Mouse (Mus musculus) G1E (cell line): ENCODE results near the gene Gm10337. TPM values are rescaled to one million over a fixed set of nuclear protein-coding genes. Genes with fewer than 3 reads are reported as not detected.

Source experiments
- ATAC-seq: 2 replicates; pipeline ENCODE4 v1.8.0; 2016; ENCODE audit warnings: mild to moderate bottlenecking; ENCODE audit not compliant: insufficient number of reproducible peaks, poor library complexity, low FRiP score, severe bottlenecking; ENCODE audit errors: extremely low read depth
- DNase-seq: peaks from one replicate; pipeline ENCODE4 v3.0.0; 2012; ENCODE audit warnings: low spot score
- H3K27me3 ChIP-seq: 2 replicates; pipeline ENCODE4 v1.6.1; 2012; ENCODE audit warnings: mild to moderate bottlenecking, low read length, inconsistent platforms; ENCODE audit not compliant: insufficient read depth
- H3K36me3 ChIP-seq: replicated peaks from 2 replicates; pipeline ENCODE3; 2012; ENCODE audit warnings: mild to moderate bottlenecking, inconsistent platforms
- H3K4me1 ChIP-seq: 2 replicates; pipeline ENCODE4 v1.6.1; 2012; ENCODE audit warnings: low read depth, low read length, inconsistent platforms, mixed read lengths; ENCODE audit not compliant: insufficient read depth
- H3K4me3 ChIP-seq: 2 replicates; pipeline ENCODE4 v1.5.1; 2012; ENCODE audit warnings: low read depth, mild to moderate bottlenecking, inconsistent platforms, low read length, moderate library complexity, mixed read lengths
- H3K9me3 ChIP-seq: replicated peaks from 2 replicates; pipeline ENCODE4 v1.6.1; 2012; ENCODE audit warnings: inconsistent platforms
- CTCF ChIP-seq: IDR thresholded peaks from 2 replicates; pipeline ENCODE4 v1.5.1; 2012; ENCODE audit warnings: low read depth, low read length, inconsistent platforms, mixed read lengths
- GATA1 ChIP-seq: IDR thresholded peaks from 2 replicates; pipeline ENCODE4 v1.6.1; 2012; ENCODE audit warnings: borderline replicate concordance, low read length, inconsistent platforms, mixed read lengths
- GATA2 ChIP-seq: IDR thresholded peaks from 2 replicates; pipeline ENCODE4 v1.6.1; 2012; ENCODE audit warnings: low read depth, low read length, inconsistent platforms, borderline replicate concordance
- POLR2AphosphoS5 ChIP-seq: IDR thresholded peaks from 2 replicates; pipeline ENCODE4 v1.6.1; 2012; ENCODE audit warnings: low read depth, low read length, inconsistent platforms; ENCODE audit not compliant: insufficient replicate concordance
- TAL1 ChIP-seq: conservative IDR thresholded peaks from 2 replicates; pipeline ENCODE4 v1.6.1; 2012; ENCODE audit warnings: low read depth, low read length, inconsistent platforms, mixed read lengths
- polyA plus RNA-seq: library from polyadenylated mRNA; stranded (reverse); fragments of >175 nt; gene quantifications from 2 replicates; pipeline ENCODE4 v1.2.3, GENCODE M21; 2012
- total RNA-seq, 2 experiments: library from RNA; stranded (forward) in 1 of 2; stranded (reverse) in 1 of 2; fragments of 200-1000 nt in 1 of 2; fragments of >200 nt in 1 of 2; fragmentation: Nextera tagmentation in 1 of 2; gene quantifications; 2 replicates each; pipeline ENCODE4 v1.2.3; 2014 to 2017

Gm10337 gene
- total and polyA plus RNA-seq, 3 experiments: not detected

- ATAC-seq: no peak
- no peak for TF ChIP-seq POLR2AphosphoS5
- no peak for TF ChIP-seq CTCF
- no peak for TF ChIP-seq GATA1
- no peak for TF ChIP-seq TAL1
- TF ChIP-seq GATA2: no peak
Observed at GRCm38 (mm10) chr15:102552599-102552998, 49.1 kb downstream of the Gm10337 start.

More at GRCm38 (mm10) chr15:102552599-102552998, 49.1 kb downstream of the Gm10337 start:
- Histone ChIP-seq H3K27me3 (no peaks in the 10 kb centered on the region), H3K4me3 (no peak overlapping the region), H3K9me3 (no peaks in the 10 kb centered on the region), H3K4me1 (no peaks in the 10 kb centered on the region), H3K36me3 (peaks cover 76% of the 10 kb centered on the region)
- DNase-seq: no peak

Other genes starting within 250 kb of the Gm10337 start
- gene Rarg, start 246.2 kb upstream of the Gm10337 start, total RNA-seq (2014; fragmentation: Nextera tagmentation): 2.6 and 3.4 TPM in 2 replicates
- 1.0 and 1.9 TPM in 2 replicates for gene Rarg, start 246.2 kb upstream of the Gm10337 start, total RNA-seq (2017)
- gene Rarg, start 246.2 kb upstream of the Gm10337 start, polyA plus RNA-seq: 1.8 and 2.2 TPM in 2 replicates
- gene Gm9918, start 233.2 kb upstream of the Gm10337 start, total RNA-seq (2014; fragmentation: Nextera tagmentation): not detected in 2 replicates
- 0.12 and 0.44 TPM in 2 replicates for gene Gm9918, start 233.2 kb upstream of the Gm10337 start, total RNA-seq (2017)
- not detected in 2 replicates for gene Gm9918, start 233.2 kb upstream of the Gm10337 start, polyA plus RNA-seq
- 24.5 and 25.8 TPM in 2 replicates for gene Mfsd5, start 224.3 kb upstream of the Gm10337 start, total RNA-seq (2014; fragmentation: Nextera tagmentation)
- 31.1 and 37.2 TPM in 2 replicates for gene Mfsd5, start 224.3 kb upstream of the Gm10337 start, total RNA-seq (2017)
- gene Mfsd5, start 224.3 kb upstream of the Gm10337 start, polyA plus RNA-seq: 66.2 and 75.3 TPM in 2 replicates
- gene Espl1, start 207.5 kb upstream of the Gm10337 start, total RNA-seq (2014; fragmentation: Nextera tagmentation): 91.0 and 145 TPM in 2 replicates
- 15.8 and 23.8 TPM in 2 replicates for gene Espl1, start 207.5 kb upstream of the Gm10337 start, total RNA-seq (2017)
- 33.1 and 35.5 TPM in 2 replicates for gene Espl1, start 207.5 kb upstream of the Gm10337 start, polyA plus RNA-seq
- 113 and 119 TPM in 2 replicates for gene Pfdn5, start 177.6 kb upstream of the Gm10337 start, total RNA-seq (2014; fragmentation: Nextera tagmentation)
- 271 and 276 TPM in 2 replicates for gene Pfdn5, start 177.6 kb upstream of the Gm10337 start, total RNA-seq (2017)
- gene Pfdn5, start 177.6 kb upstream of the Gm10337 start, polyA plus RNA-seq: 13.6 and 23.0 TPM in 2 replicates
- gene Myg1, start 172.0 kb upstream of the Gm10337 start, total RNA-seq (2014; fragmentation: Nextera tagmentation): 37.5 and 45.9 TPM in 2 replicates
- gene Myg1, start 172.0 kb upstream of the Gm10337 start, total RNA-seq (2017): 30.1 and 35.2 TPM in 2 replicates
- 72.6 and 87.5 TPM in 2 replicates for gene Myg1, start 172.0 kb upstream of the Gm10337 start, polyA plus RNA-seq
- gene Aaas, start 153.0 kb upstream of the Gm10337 start, total RNA-seq (2014; fragmentation: Nextera tagmentation): 187 and 217 TPM in 2 replicates
- 110 and 126 TPM in 2 replicates for gene Aaas, start 153.0 kb upstream of the Gm10337 start, total RNA-seq (2017)
- 199 and 288 TPM in 2 replicates for gene Aaas, start 153.0 kb upstream of the Gm10337 start, polyA plus RNA-seq
- not detected in 2 replicates for gene Sp7, start 136.5 kb upstream of the Gm10337 start, total RNA-seq (2014; fragmentation: Nextera tagmentation)
- gene Sp7, start 136.5 kb upstream of the Gm10337 start, total RNA-seq (2017): 0.06 and 0.16 TPM in 2 replicates
- gene Sp7, start 136.5 kb upstream of the Gm10337 start, polyA plus RNA-seq: not detected in 2 replicates
- 92.4 and 93.8 TPM in 2 replicates for gene Sp1, start 97.6 kb upstream of the Gm10337 start, total RNA-seq (2014; fragmentation: Nextera tagmentation)
- 42.3 and 50.5 TPM in 2 replicates for gene Sp1, start 97.6 kb upstream of the Gm10337 start, total RNA-seq (2017)
- 16.4 and 35.8 TPM in 2 replicates for gene Sp1, start 97.6 kb upstream of the Gm10337 start, polyA plus RNA-seq
- not detected in 2 replicates for gene Amhr2, start 58.4 kb upstream of the Gm10337 start, total RNA-seq (2014; fragmentation: Nextera tagmentation)
- not detected in 2 replicates for gene Amhr2, start 58.4 kb upstream of the Gm10337 start, total RNA-seq (2017)
- not detected in 2 replicates for gene Amhr2, start 58.4 kb upstream of the Gm10337 start, polyA plus RNA-seq
- gene Prr13, start 44.7 kb upstream of the Gm10337 start, total RNA-seq (2014; fragmentation: Nextera tagmentation): 78.6 and 94.0 TPM in 2 replicates
- gene Prr13, start 44.7 kb upstream of the Gm10337 start, total RNA-seq (2017): 84.1 and 86.0 TPM in 2 replicates
- gene Prr13, start 44.7 kb upstream of the Gm10337 start, polyA plus RNA-seq: 122 and 254 TPM in 2 replicates
- 1,640 and 1,748 TPM in 2 replicates for gene Pcbp2, start 33.2 kb upstream of the Gm10337 start, total RNA-seq (2014; fragmentation: Nextera tagmentation)
- 202 and 214 TPM in 2 replicates for gene Pcbp2, start 33.2 kb upstream of the Gm10337 start, total RNA-seq (2017)
- gene Pcbp2, start 33.2 kb upstream of the Gm10337 start, polyA plus RNA-seq: 660 and 876 TPM in 2 replicates
- 0.75 and 1.4 TPM in 2 replicates for gene Map3k12, start 13.3 kb downstream of the Gm10337 start, total RNA-seq (2014; fragmentation: Nextera tagmentation)
- gene Map3k12, start 13.3 kb downstream of the Gm10337 start, total RNA-seq (2017): 1.9 TPM in 2 replicates
- gene Map3k12, start 13.3 kb downstream of the Gm10337 start, polyA plus RNA-seq: 0.60 and 0.72 TPM in 2 replicates
- 9.5 and 11.6 TPM in 2 replicates for gene Tarbp2, start 14.5 kb downstream of the Gm10337 start, total RNA-seq (2014; fragmentation: Nextera tagmentation)
- gene Tarbp2, start 14.5 kb downstream of the Gm10337 start, total RNA-seq (2017): 32.9 and 41.6 TPM in 2 replicates
- 58.6 and 63.8 TPM in 2 replicates for gene Tarbp2, start 14.5 kb downstream of the Gm10337 start, polyA plus RNA-seq
- gene Npff, start 21.2 kb downstream of the Gm10337 start, total RNA-seq (2014; fragmentation: Nextera tagmentation): 3.2 and 5.1 TPM in 2 replicates
- gene Npff, start 21.2 kb downstream of the Gm10337 start, total RNA-seq (2017): 1.1 and 1.8 TPM in 2 replicates
- 0.70 and 0.92 TPM in 2 replicates for gene Npff, start 21.2 kb downstream of the Gm10337 start, polyA plus RNA-seq
- not detected in 2 replicates for gene Gm28047, start 121.3 kb downstream of the Gm10337 start, total RNA-seq (2014; fragmentation: Nextera tagmentation)
- not detected in 2 replicates for gene Gm28047, start 121.3 kb downstream of the Gm10337 start, total RNA-seq (2017)
- gene Gm28047, start 121.3 kb downstream of the Gm10337 start, polyA plus RNA-seq: 0.04 TPM in 1 of 2 replicates, not detected in the other
- gene Atf7, start 121.7 kb downstream of the Gm10337 start, total RNA-seq (2014; fragmentation: Nextera tagmentation): 188 and 200 TPM in 2 replicates
- gene Atf7, start 121.7 kb downstream of the Gm10337 start, total RNA-seq (2017): 19.4 and 29.3 TPM in 2 replicates
- 13.6 and 14.6 TPM in 2 replicates for gene Atf7, start 121.7 kb downstream of the Gm10337 start, polyA plus RNA-seq
- gene Atp5g2, start 168.6 kb downstream of the Gm10337 start, total RNA-seq (2014; fragmentation: Nextera tagmentation): 274 and 321 TPM in 2 replicates
- 77.5 and 80.3 TPM in 2 replicates for gene Atp5g2, start 168.6 kb downstream of the Gm10337 start, total RNA-seq (2017)
- gene Atp5g2, start 168.6 kb downstream of the Gm10337 start, polyA plus RNA-seq: 130 and 167 TPM in 2 replicates
- gene Calcoco1, start 218.5 kb downstream of the Gm10337 start, total RNA-seq (2014; fragmentation: Nextera tagmentation): 41.0 and 46.7 TPM in 2 replicates
- 12.3 and 14.5 TPM in 2 replicates for gene Calcoco1, start 218.5 kb downstream of the Gm10337 start, total RNA-seq (2017)
- 14.4 and 15.2 TPM in 2 replicates for gene Calcoco1, start 218.5 kb downstream of the Gm10337 start, polyA plus RNA-seq